Mouse (Mus musculus) duodenum, adult 2 months (tissue): ENCODE results near the gene Plpp1. TPM values are rescaled to one million over a fixed set of nuclear protein-coding genes. Genes with fewer than 3 reads are reported as not detected.

ENCODE experiments used
- polyA plus RNA-seq: library from polyadenylated mRNA; depleted of rRNA; stranded (reverse); fragments of >200 nt; gene quantifications from 2 replicates; pipeline ENCODE4 v1.2.3, GENCODE M21; 2012; ENCODE audit warnings: low replicate concordance; rRNA removed

Plpp1 gene
- polyA plus RNA-seq = 60.2 and 108 TPM in 2 replicates

DNA sequence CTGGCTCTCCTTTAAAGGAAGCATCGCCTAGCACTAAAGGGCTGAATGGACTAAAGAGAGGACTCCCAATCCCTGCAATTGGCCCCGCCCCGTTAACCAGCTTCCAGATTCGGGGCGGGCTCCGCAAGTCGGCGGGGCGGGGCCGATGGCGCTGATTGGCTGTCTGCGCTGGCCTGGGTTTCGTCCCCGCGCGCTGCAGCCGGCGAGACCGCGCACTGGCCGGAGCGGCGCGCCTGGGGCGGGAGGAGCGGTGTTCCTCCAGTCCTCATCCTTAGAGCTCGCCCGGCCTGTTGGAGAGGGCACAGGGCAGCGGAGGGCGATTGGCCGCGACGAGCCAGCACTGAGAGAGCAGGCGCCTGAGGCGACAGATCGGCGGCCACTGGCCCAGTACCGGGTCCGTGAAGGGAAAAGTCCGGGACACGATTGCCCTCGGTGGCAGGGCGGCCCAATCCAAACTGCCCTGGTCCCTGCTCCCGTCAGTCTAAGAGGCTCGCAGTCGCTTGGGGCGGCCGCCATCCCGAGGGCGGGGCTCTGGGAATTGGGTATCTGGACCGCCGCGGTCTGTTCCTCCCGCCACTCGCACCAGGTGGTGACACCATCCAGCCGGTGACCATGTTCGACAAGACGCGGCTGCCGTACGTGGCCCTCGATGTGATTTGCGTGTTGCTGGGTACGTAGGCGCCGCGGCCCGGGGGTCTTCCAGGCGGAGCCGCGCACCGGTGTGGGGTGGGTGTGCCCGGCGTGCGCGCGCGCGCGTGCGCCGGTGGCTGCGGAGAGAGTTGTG lies at the start of gene Plpp1:
Gene Plpp1, plus strand, starts transcription at position 196 of the 784 bp plus-strand sequence.

Other genes with a start within 250 kb of the Plpp1 start
- gene Il31ra, start 206.4 kb upstream of the Plpp1 start, polyA plus RNA-seq = 0.06 TPM in 1 of 2 replicates, not detected in the other
- not detected in 2 replicates for gene Ddx4, start 148.3 kb upstream of the Plpp1 start, polyA plus RNA-seq
- gene Slc38a9, start 140.0 kb upstream of the Plpp1 start, polyA plus RNA-seq = 1.00 and 2.9 TPM in 2 replicates
- 0.51 and 0.93 TPM in 2 replicates for gene Mtrex, start 126.6 kb downstream of the Plpp1 start, polyA plus RNA-seq
- 0.36 and 0.46 TPM in 2 replicates for gene Dhx29, start 126.7 kb downstream of the Plpp1 start, polyA plus RNA-seq
- 0.32 and 0.76 TPM in 2 replicates for gene Ccno, start 187.0 kb downstream of the Plpp1 start, polyA plus RNA-seq
- 0.05 TPM in 1 of 2 replicates, not detected in the other for gene Mcidas, start 193.1 kb downstream of the Plpp1 start, polyA plus RNA-seq
- not detected in 2 replicates for gene Cdc20b, start 234.3 kb downstream of the Plpp1 start, polyA plus RNA-seq
- 0.48 TPM in 1 of 2 replicates, not detected in the other for gene Gpx8, start 245.6 kb downstream of the Plpp1 start, polyA plus RNA-seq